Mouse (Mus musculus) megakaryocyte, embryonic 14.5 days (primary cell): ENCODE measurements at regions not wholly inside any gene's neighbourhood (a gene's known extent, or its start where the extent isn't known, plus 50 kb on each side); places are given as distances from the start of the nearest gene placed in this dataset.

ENCODE experiments used
- FLI1 ChIP-seq: IDR thresholded peaks from 2 replicates; pipeline ENCODE4 v1.6.1; 2012; ENCODE audit warnings: low read length, inconsistent platforms, mixed read lengths
- GATA1 ChIP-seq: IDR thresholded peaks from 3 replicates; pipeline ENCODE4 v1.6.1; 2012; ENCODE audit warnings: mixed read lengths, low read length, inconsistent platforms, borderline replicate concordance

DNA sequence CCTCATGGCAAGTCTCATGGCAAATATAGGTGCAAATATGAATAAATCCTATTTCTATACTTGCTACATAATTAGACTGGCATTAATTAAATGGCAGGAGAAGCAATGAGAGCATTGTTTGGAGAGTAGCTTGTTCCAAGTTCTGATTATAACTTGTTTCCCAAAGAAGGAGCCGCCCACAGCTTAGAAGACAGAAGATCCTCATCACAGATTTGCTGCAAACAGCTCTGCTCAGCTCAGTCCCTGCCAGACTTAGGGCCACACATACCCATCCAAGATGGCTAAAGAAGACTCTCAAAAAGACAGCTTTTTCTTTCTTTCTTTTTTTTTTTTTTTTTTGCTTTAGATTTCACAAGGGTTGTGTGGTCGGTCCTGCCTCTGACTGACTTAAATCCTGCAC is 377.4 kb upstream of the Mef2c start:
- TF ChIP-seq GATA1, result no peak
- no peak for TF ChIP-seq FLI1
